Mouse (Mus musculus) midbrain, embryonic 13.5 days (tissue): ENCODE data around the gene Pcdh9. TPM values are rescaled to one million over a fixed set of nuclear protein-coding genes. Genes with fewer than 3 reads are reported as not detected.

Experiments used
- ATAC-seq: fragments of 200-750 bp; cut with Nextera tagmentation; 2 replicates; pipeline ENCODE4 v1.8.0; 2017; ENCODE audit warnings: mild to moderate bottlenecking, moderate TSS enrichment, moderate library complexity
- H3K27ac ChIP-seq: fragments of 300-500 bp; sonication (generic); 2 replicates; pipeline ENCODE4 v1.5.1; 2015; ENCODE audit warnings: inconsistent platforms, mild to moderate bottlenecking, moderate library complexity
- H3K27me3 ChIP-seq: fragments of 300-500 bp; sonication (generic); 2 replicates; pipeline ENCODE4 v1.6.1; 2015; ENCODE audit warnings: mild to moderate bottlenecking, inconsistent platforms
- H3K36me3 ChIP-seq: fragments of 300-500 bp; sonication (generic); 2 replicates; pipeline ENCODE4 v1.6.1; 2015; ENCODE audit warnings: mild to moderate bottlenecking, inconsistent platforms
- H3K4me1 ChIP-seq: fragments of 300-500 bp; sonication (generic); replicated peaks from 2 replicates; pipeline ENCODE4 v1.6.1; 2015; ENCODE audit warnings: inconsistent platforms
- H3K4me2 ChIP-seq: fragments of 300-500 bp; sonication (generic); replicated peaks from 2 replicates; pipeline ENCODE4 v1.6.1; 2015; ENCODE audit warnings: moderate library complexity, mild to moderate bottlenecking, inconsistent platforms
- H3K4me3 ChIP-seq: fragments of 300-500 bp; sonication (generic); replicated peaks from 2 replicates; pipeline ENCODE4 v1.5.1; 2015; ENCODE audit warnings: mild to moderate bottlenecking, inconsistent platforms
- H3K9ac ChIP-seq: fragments of 300-500 bp; sonication (generic); replicated peaks from 2 replicates; pipeline ENCODE4 v1.6.1; 2015; ENCODE audit warnings: mild to moderate bottlenecking, inconsistent platforms
- H3K9me3 ChIP-seq: fragments of 300-500 bp; sonication (generic); 2 replicates; pipeline ENCODE4 v1.6.1; 2016; ENCODE audit warnings: mild to moderate bottlenecking, inconsistent platforms
- WGBS: fragments of 180-500 bp; shearing (Covaris S2); methylation state at CpG from one replicate; pipeline ENCODE4 v1.1.7; 2015; 5-methylcytosine and 5-hydroxymethylcytosine counted together
- polyA plus RNA-seq: library from polyadenylated mRNA; unstranded; fragments of >200 nt; fragmentation: Nextera tagmentation; extraction: Ambion mirVana; gene quantifications from 2 replicates; pipeline ENCODE4 v1.2.1, GENCODE M21; 2015

Pcdh9 gene
- polyA plus RNA-seq, 1 experiment from 2014 or later, result 105 TPM

DNA sequence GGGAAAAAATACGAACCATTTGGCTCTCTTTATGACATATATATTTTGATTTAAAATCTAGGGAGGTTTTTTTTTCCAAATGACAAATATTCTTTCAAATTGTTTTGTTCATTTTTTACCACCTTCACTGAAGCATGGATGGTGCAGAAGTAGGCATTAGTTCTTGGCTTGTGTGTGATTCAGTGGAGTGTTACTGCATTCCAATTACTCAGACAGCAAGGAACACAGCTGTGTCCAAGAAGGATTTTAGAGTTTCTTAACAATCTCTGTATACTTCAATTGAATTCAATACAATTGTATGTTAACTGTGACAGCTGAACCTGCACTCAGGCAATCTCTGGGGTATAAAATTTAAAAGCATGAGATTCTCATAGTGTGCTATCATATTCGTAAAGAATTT lies 127.6 kb downstream of the Pcdh9 start:
- no peaks in the 10 kb centered on the region for H3K4me1 ChIP-seq
- H3K9me3 ChIP-seq, result no peaks in the 10 kb centered on the region
- 73% methylated on average over 2 of the region's 2 CpGs for WGBS
- no peak overlapping the region for H3K4me2 ChIP-seq
- ATAC-seq, result no peak
- no peaks in the 10 kb centered on the region for H3K27me3 ChIP-seq
- no peak overlapping the region for H3K4me3 ChIP-seq
- H3K36me3 ChIP-seq, result no peaks in the 10 kb centered on the region
- H3K27ac ChIP-seq, result no peak overlapping the region
- no peak overlapping the region for H3K9ac ChIP-seq

DNA sequence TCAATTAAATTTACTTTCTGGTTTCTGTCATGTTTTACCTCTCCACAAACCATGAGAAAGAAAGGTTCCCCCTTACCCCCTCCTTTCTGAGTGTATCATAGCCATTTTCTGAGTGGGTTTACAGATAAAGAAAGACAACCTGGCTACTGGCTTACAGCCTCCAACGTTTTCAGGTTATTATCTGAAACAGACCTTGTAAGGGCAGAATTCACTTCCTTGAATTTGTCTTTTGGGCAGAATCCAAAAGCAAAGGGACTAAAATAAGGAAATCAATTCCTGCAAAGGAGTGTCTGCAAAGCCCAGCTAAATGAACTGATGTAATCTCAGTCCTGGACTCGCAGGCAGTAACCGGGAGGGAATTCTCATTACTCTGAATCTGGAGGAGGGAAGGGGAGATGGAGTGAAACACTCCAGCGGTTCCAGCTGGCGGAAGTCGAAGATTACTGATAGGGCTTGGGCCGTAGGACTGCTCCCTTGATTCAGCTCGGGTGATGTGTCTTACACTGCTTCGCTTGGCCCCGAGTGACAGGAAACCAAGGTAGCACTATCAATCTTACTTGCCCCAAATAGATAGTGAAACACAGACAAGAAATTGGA lies 156.3 kb downstream of the Pcdh9 start:
- Histone ChIP-seq H3K27me3 (no peaks in the 10 kb centered on the region), H3K4me2 (no peak overlapping the region), H3K9ac (no peak overlapping the region), H3K9me3 (no peaks in the 10 kb centered on the region), H3K4me3 (no peak overlapping the region), H3K27ac (peak overlapping the region; percentile 25; the same call in 1 of the 2 replicates), H3K36me3 (no peaks in the 10 kb centered on the region), H3K4me1 (no peaks in the 10 kb centered on the region)
- WGBS, result 72% methylated on average over 10 of the region's 10 CpGs
- ATAC-seq, result no peak

- Histone ChIP-seq H3K4me1 (no peaks in the 10 kb centered on the region), H3K4me3 (no peak overlapping the region), H3K27me3 (no peaks in the 10 kb centered on the region), H3K9me3 (no peaks in the 10 kb centered on the region), H3K36me3 (no peaks in the 10 kb centered on the region), H3K9ac (no peak overlapping the region), H3K4me2 (no peak overlapping the region), H3K27ac (no peak overlapping the region)
- ATAC-seq, result no peak
- 73% methylated on average over 1 of the region's 1 CpGs for WGBS
Observed at GRCm38 (mm10) chr14:93725798-93726197, 164.7 kb downstream of the Pcdh9 start.

- WGBS, result 74% methylated on average over 1 of the region's 1 CpGs
- H3K4me3 ChIP-seq, result no peak overlapping the region
- H3K27me3 ChIP-seq, result no peaks in the 10 kb centered on the region
- peaks cover 3% of the 10 kb centered on the region; the same call in 1 of the 2 replicates for H3K4me1 ChIP-seq
- no peaks in the 10 kb centered on the region for H3K36me3 ChIP-seq
- no peak overlapping the region for H3K9ac ChIP-seq
- no peak for ATAC-seq
- H3K4me2 ChIP-seq, result no peak overlapping the region
- H3K9me3 ChIP-seq, result no peaks in the 10 kb centered on the region
- no peak overlapping the region for H3K27ac ChIP-seq
Observed at GRCm38 (mm10) chr14:93719208-93719607, 171.3 kb downstream of the Pcdh9 start.

- Histone ChIP-seq H3K4me2 (no peak overlapping the region), H3K9ac (no peak overlapping the region), H3K27me3 (no peaks in the 10 kb centered on the region), H3K9me3 (no peaks in the 10 kb centered on the region), H3K27ac (peak overlapping the region; percentile 46), H3K4me3 (no peak overlapping the region), H3K36me3 (no peaks in the 10 kb centered on the region), H3K4me1 (peaks cover 6% of the 10 kb centered on the region; the same call in 1 of the 2 replicates)
- no peak for ATAC-seq
- WGBS, result 59% methylated on average over 12 of the region's 12 CpGs
Observed at GRCm38 (mm10) chr14:93713250-93713935, 177.1 kb downstream of the Pcdh9 start.

- H3K4me1 ChIP-seq, result 0 out of 2 replicates have a peak, but pooled peaks cover 3% of the 10 kb centered on the region
- no peak overlapping the region for H3K9ac ChIP-seq
- ATAC-seq, result no peak
- no peak overlapping the region for H3K4me3 ChIP-seq
- WGBS, result 63% methylated on average over 3 of the region's 3 CpGs
- H3K27ac ChIP-seq, result no peak overlapping the region
- no peaks in the 10 kb centered on the region for H3K27me3 ChIP-seq
- H3K9me3 ChIP-seq, result no peaks in the 10 kb centered on the region
- no peak overlapping the region for H3K4me2 ChIP-seq
- H3K36me3 ChIP-seq, result no peaks in the 10 kb centered on the region
Observed at GRCm38 (mm10) chr14:93708651-93709050, 181.8 kb downstream of the Pcdh9 start.

- Histone ChIP-seq H3K9me3 (no peaks in the 10 kb centered on the region), H3K4me1 (peaks cover 19% of the 10 kb centered on the region), H3K27me3 (no peaks in the 10 kb centered on the region), H3K36me3 (no peaks in the 10 kb centered on the region), H3K4me3 (peak overlapping the region; percentile 21), H3K4me2 (peak overlapping the region; percentile 43), H3K9ac (no peak overlapping the region; the same call in 1 of the 2 replicates), H3K27ac (peak overlapping the region; percentile 57)
- peak; percentile 62; the same call in 1 of the 2 replicates for ATAC-seq
- WGBS, result 14% methylated on average over 12 of the region's 12 CpGs
Observed at GRCm38 (mm10) chr14:93701385-93702101, 188.9 kb downstream of the Pcdh9 start.

DNA sequence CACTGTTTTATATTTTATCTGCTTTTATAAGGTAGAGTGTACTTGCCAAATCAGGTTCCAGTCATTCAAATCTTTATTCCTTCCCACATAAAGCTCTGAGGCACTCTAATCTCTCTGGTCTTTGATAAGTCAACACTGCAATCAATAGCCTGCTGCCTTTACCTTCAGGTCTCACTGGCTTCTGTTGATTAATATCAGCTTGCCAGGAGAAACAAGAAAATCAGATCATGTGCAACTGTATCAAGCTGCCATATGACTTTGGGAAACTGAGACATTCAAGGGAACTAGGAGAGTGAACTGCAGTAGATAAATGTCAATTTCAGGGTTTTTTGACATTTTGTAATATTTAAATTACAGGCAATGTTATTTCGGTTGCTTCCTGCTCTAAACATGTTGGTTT lies 189.6 kb downstream of the Pcdh9 start:
- Histone ChIP-seq H3K4me3 (peak overlapping the region; percentile 21; the same call in 1 of the 2 replicates), H3K9ac (no peak overlapping the region), H3K9me3 (no peaks in the 10 kb centered on the region), H3K4me1 (peaks cover 19% of the 10 kb centered on the region), H3K36me3 (no peaks in the 10 kb centered on the region), H3K27me3 (no peaks in the 10 kb centered on the region), H3K4me2 (peak overlapping the region; percentile 43), H3K27ac (peak overlapping the region; percentile 57)
- 57% methylated on average over 1 of the region's 1 CpGs for WGBS
- no peak for ATAC-seq

DNA sequence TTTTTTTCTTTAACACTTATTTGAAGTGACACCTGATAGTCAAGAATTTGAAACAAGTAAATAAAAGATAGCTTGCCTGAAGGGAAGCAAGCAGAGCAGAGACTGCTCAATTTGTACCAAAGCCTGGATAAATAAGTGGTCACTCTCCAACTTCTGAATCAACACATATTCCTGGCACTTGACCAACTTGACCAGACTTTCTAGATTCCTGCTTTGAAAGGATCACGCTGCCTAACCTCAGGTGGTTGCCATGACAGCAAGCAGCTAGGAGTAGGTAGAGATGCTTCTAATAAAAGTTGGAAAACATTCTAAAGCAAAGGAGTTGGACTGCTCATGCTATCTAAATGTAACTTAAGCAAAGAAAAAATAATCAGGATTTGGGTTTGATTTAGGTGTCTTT lies 205.8 kb downstream of the Pcdh9 start:
- Histone ChIP-seq H3K4me2 (no peak overlapping the region), H3K9me3 (peaks cover 5% of the 10 kb centered on the region), H3K27ac (no peak overlapping the region), H3K36me3 (no peaks in the 10 kb centered on the region), H3K27me3 (no peaks in the 10 kb centered on the region), H3K4me3 (no peak overlapping the region), H3K9ac (no peak overlapping the region), H3K4me1 (no peaks in the 10 kb centered on the region)
- WGBS, result 51% methylated on average over 1 of the region's 1 CpGs
- ATAC-seq, result no peak

DNA sequence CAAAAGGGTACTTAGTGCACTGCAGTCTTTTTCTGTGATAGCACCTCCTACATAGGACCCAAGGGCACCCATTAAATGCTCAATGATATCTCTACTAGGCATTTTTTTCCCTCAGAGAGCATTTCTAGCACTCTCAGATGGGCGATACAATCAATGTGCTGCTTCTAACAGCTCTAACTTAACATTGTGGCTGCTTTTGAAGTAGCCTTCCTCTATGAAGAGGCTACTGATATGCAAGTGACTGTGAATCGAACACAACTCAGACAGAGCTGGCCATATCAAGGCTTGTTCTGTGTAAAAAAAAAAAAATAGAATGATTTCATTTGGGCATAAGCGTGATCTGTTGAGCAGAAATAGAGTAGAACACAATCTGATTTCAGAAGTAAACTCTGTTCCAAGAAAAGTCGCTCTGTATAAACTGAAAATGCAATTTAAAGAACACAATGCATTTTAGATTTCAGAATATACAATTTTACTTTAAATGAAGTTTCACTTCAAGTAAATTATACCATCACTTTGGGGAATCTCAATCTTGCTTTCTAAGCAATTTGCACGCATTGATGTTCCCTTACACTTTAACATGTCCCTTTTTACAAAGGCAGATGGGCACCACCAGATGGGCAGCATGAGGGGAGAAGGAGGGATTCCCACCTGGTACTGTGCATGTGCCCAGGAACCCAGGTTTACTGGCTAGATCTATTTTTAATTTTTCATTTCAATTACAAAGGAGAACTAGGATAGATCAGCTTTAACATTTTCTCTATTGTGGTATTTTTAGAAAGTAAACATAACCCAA lies 215.0 kb downstream of the Pcdh9 start:
- Histone ChIP-seq H3K4me3 (no peak overlapping the region), H3K4me2 (no peak overlapping the region)

GRCm38 (mm10) chr14:93653986-93654757 lies 236.3 kb downstream of the Pcdh9 start:
- no peaks in the 10 kb centered on the region for H3K27me3 ChIP-seq
- no peak overlapping the region for H3K4me2 ChIP-seq
- no peak overlapping the region for H3K9ac ChIP-seq
- no peak for ATAC-seq
- no peak overlapping the region for H3K27ac ChIP-seq
- H3K4me3 ChIP-seq, result no peak overlapping the region
- 64% methylated on average over 9 of the region's 9 CpGs for WGBS
- H3K36me3 ChIP-seq, result no peaks in the 10 kb centered on the region
- H3K9me3 ChIP-seq, result no peaks in the 10 kb centered on the region
- no peaks in the 10 kb centered on the region for H3K4me1 ChIP-seq

More for the DNA sequence above, 215.0 kb downstream of the Pcdh9 start:
- no peak for ATAC-seq
- H3K9ac ChIP-seq, result no peak overlapping the region
- no peaks in the 10 kb centered on the region for H3K27me3 ChIP-seq
- H3K4me1 ChIP-seq, result no peaks in the 10 kb centered on the region
- 94% methylated on average over 5 of the region's 5 CpGs for WGBS
- peaks cover 7% of the 10 kb centered on the region for H3K9me3 ChIP-seq
- no peak overlapping the region for H3K27ac ChIP-seq
- H3K36me3 ChIP-seq, result no peaks in the 10 kb centered on the region
